Mouse (Mus musculus) olfactory bulb, adult 2 months (tissue): ENCODE measurements around the gene Agap2.

Experiments
- CTCF ChIP-seq: fragments of 200-500 bp; IDR thresholded peaks from 2 replicates; pipeline ENCODE4 v1.5.1; 2012; ENCODE audit warnings: low read depth, mild to moderate bottlenecking, low read length, moderate library complexity; ENCODE audit not compliant: insufficient read depth
- POLR2A ChIP-seq: fragments of 200-500 bp; IDR thresholded peaks from 2 replicates; pipeline ENCODE4 v1.6.1; 2012; ENCODE audit warnings: mild to moderate bottlenecking, low read depth, low read length, moderate library complexity; ENCODE audit not compliant: insufficient read depth

DNA sequence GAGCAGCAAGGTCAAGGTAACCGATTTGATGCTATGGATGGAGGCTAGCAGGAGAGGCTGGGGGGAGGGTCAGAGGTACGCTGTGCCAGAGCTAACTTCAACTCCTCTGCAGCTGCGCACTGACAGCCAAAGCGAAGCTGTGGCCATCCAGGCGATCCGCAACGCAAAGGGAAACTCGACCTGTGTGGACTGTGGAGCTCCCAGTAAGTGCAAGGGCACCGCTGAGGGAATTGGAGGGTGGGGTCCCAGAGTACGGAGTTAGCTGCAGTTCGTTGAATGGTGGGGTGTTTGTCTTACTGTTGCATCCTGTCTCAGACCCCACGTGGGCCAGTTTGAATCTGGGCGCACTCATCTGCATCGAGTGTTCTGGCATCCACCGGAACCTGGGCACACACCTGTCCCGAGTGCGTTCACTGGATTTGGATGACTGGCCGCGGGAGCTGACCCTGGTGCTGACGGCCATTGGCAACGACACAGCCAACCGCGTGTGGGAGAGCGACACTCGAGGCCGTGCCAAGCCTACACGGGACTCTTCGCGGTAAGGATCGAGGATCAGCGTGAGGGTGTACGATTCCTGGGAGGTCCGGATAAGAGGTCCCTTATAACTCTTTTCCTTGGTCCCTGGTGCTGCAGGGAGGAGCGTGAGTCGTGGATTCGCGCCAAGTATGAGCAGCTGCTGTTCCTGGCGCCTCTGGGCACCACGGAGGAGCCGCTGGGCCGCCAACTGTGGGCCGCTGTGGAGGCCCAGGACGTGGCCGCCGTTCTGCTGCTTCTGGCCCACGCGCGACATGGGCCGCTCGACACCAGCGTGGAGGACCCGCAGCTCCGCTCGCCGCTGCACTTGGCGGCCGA is 15.7 kb downstream of the Agap2 start:
- no peak for TF ChIP-seq POLR2A
- TF ChIP-seq CTCF, result no peak
